Mouse (Mus musculus) cerebellum, adult 18-20 months (tissue): ENCODE results near the gene Tas2r121.
"Not testable (repeated sequence)": the region's sequence is repeated elsewhere in the genome, so short reads cannot be mapped to it uniquely, and the experiment has no call there.

Experiments used
- DNase-seq, 2 experiments: peaks; one replicate each; pipeline ENCODE4 v3.0.0; 2021

Tas2r121 gene

DNA sequence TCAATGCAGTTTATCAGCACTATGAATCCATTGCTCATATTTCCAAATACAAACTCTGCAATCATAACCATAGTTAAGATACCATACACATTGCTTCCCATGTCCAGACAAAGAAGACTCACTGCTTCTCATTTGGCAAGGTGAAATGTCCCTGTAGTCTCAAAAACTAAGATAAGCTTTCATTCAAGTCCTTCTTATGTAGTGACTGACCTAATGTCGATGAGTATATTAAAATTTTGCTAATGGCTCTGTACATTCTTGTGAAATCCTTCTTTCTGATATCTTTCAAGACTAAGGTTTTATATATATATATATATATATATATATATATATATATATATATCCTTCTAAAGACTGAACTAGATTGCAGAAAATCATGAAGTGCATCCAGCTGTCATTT, at the start of gene Tas2r121:
TSS of gene Tas2r121 (minus strand) at position 101 of the 400 bp plus-strand sequence.
- DNase-seq, result no peak

DNA sequence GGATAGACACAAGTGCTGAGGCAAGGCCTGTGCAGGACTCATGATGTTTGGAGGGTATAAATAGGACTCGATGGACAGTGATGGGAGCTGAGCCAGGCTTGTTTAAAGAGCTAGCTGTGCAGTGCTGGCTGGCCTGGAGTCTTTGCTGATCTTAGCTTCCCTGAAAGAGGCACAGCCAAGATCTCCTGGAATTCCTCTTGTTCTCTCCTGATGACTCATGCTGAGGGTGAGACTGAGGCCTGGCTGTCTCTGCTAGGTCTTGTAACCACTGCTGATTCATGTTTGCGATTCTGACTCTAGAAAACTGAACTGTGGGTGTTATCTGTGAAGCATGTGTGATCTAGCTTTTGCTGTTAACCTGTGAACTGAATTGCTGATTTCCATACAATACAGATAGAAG, 49.4 kb upstream of the Tas2r121 start:
- no peak for DNase-seq

DNA sequence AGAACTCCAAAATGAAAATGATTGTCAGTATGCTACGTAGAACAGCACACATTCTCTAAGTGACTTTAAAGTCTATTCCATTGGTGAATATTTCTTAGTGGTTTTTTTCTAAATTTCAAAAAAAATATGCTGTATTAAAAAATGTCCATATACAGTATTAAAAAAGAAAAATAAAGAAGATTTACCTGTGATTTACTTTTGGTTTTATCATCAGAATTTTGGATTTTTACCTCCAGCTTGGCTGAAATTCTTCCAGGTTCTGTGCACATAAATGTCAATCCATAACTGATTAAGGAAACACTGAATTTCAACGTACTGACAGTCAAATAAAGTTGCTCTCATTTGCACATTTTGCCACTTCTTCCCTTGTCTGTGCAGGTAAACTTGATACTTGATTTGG, 37.1 kb upstream of the Tas2r121 start, which contains the start of gene Tas2r115:
TSS of gene Tas2r115 (minus strand) at position 101 of the 400 bp plus-strand sequence.
- no peak for DNase-seq

DNA sequence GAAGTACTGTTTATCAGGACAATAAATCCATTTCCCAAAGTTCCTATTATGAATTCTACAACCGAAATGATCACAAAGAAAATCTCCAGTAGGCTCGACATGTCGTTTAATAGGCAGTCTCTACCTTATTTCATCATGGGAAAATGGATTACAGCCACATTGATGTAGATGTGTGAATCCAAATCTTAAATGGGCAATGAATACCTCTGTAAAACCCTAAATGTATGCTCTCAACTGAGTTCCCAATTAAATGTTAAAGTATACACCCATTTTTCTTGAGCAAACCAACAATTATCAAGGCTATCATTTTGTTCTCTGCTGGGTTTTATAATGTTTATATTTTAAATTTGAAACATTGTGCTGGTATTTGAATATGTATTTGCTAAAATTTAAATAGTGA, 11.0 kb upstream of the Tas2r121 start, which contains the start of gene Tas2r122:
TSS of gene Tas2r122 (minus strand) at position 101 of the 400 bp plus-strand sequence.
- no peak for DNase-seq

DNA sequence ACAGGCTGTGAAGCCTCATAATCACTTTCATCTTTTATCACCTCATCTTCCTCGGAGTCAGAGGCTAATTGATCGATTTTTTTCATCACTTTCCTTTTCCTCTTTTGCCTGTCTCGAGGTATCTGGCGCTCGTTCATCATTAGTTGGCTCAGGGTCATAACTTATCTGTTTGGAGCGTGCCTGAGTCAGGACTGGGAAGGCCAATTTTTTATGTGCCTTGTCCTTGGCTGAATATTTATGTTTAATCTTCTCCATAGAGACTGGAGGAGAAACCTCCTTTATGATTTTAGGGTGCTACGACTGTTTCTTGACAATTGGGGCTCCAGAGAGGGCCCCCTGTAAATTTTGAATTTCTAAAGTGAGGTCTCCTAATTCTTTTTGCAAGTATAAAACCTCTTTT, 9.2 kb downstream of the Tas2r121 start:
- not testable (repeated sequence) for DNase-seq

DNA sequence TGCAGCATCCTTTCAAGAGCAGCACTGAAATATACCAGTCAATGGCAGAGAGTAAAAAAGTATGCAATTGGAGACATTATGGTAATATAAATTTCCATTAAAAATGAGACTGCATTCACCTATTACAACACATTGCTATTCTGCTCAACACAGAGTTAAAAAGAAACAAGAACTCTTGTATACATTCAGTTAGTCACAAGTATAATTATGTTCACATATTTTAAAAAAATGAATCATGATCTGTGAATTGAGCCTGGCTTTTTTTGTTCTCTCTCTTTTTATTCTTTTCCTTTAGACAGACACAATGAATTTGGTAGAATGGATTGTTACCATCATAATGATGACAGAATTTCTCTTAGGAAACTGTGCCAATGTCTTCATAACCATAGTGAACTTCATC, 44.2 kb downstream of the Tas2r121 start, which contains the start of gene Tas2r120:
TSS of gene Tas2r120 (plus strand) at position 301 of the 400 bp plus-strand sequence.
- DNase-seq, result no peak

DNA sequence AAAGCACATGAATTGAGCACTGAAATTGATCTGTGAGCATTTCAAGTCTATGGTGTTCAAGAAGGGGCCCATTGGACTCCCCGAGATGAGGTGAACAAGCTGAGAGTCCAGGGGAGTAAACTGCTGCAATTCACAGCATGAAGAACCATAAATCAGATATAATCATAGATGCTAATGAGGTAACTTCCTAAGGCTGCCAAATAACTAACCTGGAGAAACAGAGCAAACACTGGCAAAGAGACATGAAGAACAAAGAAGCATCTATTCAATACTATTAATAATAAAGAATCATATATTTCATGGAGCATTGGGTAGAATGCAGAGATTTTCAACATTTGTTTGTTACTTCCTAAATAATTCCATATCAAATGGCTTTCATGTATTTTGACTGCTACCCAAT, 49.4 kb downstream of the Tas2r121 start, which contains the start of gene A630073D07Rik:
TSS of gene A630073D07Rik (minus strand) at position 101 of the 400 bp plus-strand sequence.
- no peak for DNase-seq
